Mouse (Mus musculus): ENCODE measurements around the gene Slc8b1.

The Slc8b1 gene

DNA sequence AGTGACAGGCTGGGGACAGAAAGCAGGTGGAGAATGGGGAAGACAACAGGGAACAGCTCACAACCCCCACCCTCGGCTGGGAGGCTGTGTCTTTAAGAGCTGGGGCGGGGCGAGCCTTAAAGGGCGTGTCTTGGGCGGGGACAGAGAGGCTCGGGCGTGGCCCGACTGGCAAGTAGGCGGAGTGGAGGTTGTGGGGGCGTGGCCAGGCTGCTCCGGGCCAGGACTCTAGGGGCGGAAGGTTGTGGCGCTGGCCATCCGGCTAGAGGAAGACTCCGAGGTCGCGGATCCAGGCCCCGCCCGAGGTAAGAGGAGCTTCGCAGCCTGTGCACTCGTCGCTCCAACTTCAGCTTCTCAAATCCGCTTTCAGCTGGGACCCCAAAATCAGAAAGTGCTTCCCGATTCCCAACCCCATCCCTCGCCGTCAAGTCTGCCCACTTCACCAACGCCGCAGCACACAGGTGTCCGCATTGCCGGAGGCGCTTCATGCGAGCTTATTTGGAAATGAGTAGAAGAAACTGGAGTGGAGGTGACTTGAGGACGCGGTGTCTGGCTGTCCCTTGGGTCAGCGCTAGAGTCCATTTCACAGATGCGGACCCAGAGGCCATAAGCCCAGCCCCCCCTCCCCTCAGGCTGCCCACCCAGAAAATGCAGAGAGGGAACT is at the start of gene Slc8b1:
Gene Slc8b1, plus strand, starts transcription at position 187 of the 661 bp plus-strand sequence.
- peak; percentile 95 for DNase-seq

- no peak for DNase-seq
These were observed 49.1 kb upstream of the Slc8b1 start for GRCm38 (mm10) chr5:120461902-120462301.

DNA sequence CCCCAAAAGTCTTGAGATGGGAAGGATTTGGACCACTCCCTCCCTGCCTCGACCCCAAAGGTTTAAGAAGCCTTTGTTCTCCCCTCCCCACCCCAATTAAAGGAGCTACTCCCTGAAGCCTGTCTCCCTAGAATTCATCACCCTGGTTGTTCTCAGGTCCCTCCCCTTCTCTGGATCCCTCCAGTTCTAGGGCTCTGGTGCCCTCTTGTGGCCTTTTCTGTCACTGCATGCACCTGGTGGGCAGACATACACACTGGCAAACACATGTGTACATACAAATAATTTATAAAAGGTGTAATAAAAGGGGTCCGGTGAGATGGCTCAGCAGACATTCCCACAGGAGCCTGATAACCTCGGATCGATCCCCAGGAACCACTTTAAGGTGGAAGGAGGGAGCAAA is 46.6 kb upstream of the Slc8b1 start:
- no peak for DNase-seq

- no peak for DNase-seq
These were observed 45.9 kb upstream of the Slc8b1 start for GRCm38 (mm10) chr5:120465062-120465461.

DNA sequence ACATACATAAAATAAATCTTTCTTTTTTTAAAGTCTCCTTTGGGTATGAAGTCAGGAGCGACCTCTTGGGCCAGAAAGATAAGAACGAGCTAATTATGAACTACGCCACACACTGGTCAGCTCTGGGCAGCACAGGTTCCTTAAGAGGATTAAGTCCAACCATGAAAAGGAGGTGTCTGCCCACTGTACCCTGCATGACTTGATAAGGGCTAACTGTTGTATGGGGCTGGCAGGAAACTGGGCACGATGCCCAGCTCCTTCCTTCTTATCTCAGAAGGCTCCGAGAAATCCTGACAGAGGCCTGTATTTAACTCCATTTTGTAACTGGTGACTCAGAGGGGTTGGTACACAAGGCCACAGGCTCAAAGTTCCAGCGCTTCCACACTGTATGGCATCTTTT is 45.1 kb upstream of the Slc8b1 start:
- no peak for DNase-seq

- DNase-seq, result peak; percentile 65
These were observed 43.9 kb upstream of the Slc8b1 start for GRCm38 (mm10) chr5:120467026-120467425.

GRCm38 (mm10) chr5:120468336-120468735 is 42.6 kb upstream of the Slc8b1 start:
- DNase-seq, result no peak

DNA sequence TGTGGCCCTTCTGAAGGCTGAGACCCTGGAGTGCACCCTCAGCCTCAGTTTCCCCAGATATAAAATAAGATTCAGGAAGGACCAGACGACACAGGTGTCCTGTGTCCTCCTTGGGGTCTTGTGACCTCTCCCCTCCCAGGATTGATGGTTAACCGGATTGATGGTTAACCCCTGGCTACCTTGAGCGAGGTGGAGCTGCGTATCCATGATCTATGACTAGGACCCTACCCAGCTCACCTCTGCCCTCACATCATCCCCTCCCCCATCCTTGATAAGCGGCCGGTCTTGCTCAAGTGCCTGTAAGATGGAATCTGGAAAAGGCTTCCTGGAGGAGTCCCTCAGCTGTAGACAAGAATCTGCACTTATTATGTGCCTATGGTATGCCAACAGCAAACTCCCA is 42.1 kb upstream of the Slc8b1 start:
- no peak for DNase-seq

GRCm38 (mm10) chr5:120471538-120471937 is 39.4 kb upstream of the Slc8b1 start:
- DNase-seq, result peak; percentile 38

DNA sequence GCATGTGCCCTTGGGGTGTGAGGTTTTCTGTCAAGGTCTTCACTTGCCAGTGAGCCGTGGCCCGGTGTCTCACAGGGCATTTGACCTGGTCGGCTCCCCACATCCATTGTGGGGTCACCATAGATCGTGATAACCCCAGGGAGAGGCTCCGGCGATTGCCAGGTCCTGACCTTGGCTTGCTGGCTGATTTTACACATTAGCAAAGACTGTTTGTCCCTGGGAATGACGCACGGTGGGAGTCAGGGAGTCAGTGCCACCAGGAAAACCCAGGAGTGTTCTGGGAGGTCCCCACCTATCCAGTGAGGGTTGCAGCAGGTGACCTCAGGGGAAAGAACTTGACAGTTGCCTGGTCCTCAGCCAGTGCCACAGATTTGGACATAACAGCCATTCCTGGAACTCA is 38.2 kb upstream of the Slc8b1 start, which contains the start of gene Sdsl:
Gene Sdsl, minus strand, starts transcription at position 41 of the 400 bp plus-strand sequence.
- no peak for DNase-seq

DNA sequence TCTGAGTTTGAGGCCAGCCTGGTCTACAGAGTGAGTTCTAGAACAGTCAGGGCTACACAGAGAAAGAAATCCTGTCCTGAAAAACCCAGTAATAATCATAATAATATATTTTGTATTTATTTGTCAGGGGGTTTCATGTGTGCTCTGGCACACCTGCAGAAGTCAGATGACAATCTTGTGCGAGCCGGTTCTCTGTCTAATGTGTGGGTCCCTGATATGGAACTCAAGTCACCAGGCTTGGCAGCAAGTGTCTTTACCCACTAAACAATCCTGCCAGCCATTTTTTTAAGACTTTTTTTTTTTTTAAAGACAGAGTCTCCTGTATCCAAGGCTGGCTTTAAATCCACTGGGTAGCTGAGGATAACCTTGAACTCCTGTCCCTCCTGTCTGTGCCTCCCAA is 37.6 kb upstream of the Slc8b1 start:
- no peak for DNase-seq

- DNase-seq, result no peak
These were observed 35.1 kb upstream of the Slc8b1 start for GRCm38 (mm10) chr5:120475861-120476260.

DNA sequence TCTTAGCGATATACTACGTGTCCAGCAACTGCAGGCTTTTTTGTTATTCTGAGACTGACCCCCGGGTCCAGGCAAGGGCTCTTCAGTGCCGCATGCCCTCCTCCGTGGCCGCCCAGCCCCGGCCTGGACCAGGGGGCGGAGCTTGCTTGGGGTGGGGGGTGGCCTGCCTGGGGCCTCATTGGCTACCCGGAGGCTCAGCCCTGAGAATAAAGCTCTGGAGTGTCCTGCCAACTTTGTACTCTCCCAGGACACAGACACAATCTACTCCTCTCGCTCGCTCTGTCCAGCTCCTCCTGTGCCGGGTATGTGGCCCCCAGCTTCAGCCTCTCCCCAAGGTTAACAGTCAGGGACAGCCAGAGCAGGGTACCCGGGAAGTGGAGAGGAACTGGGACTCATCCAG is 34.7 kb upstream of the Slc8b1 start, which contains the start of gene Sds:
Gene Sds, plus strand, starts transcription at position 231 of the 400 bp plus-strand sequence.
- no peak for DNase-seq

- DNase-seq, result no peak
These were observed 33.0 kb upstream of the Slc8b1 start for GRCm38 (mm10) chr5:120477993-120478392.

GRCm38 (mm10) chr5:120479538-120479937 is 31.4 kb upstream of the Slc8b1 start:
- no peak for DNase-seq

DNA sequence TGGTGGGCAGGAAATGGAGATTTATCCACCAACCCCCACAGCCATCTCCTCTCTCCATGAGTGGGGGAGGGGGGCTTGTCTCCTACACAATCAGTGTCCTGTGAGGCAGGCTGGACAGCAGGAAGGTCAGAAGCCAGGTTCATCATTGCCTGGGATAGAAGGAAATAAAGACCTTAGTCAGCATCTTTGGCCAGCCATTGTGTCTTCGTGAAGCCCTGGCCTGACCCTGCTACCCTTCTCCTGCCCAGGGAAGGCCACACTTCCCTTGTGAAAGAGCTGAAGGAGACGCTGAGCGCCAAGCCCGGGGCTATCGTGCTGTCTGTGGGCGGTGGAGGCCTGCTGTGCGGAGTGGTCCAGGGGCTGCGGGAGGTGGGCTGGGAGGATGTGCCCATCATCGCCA is 29.8 kb upstream of the Slc8b1 start:
- DNase-seq, result no peak

DNA sequence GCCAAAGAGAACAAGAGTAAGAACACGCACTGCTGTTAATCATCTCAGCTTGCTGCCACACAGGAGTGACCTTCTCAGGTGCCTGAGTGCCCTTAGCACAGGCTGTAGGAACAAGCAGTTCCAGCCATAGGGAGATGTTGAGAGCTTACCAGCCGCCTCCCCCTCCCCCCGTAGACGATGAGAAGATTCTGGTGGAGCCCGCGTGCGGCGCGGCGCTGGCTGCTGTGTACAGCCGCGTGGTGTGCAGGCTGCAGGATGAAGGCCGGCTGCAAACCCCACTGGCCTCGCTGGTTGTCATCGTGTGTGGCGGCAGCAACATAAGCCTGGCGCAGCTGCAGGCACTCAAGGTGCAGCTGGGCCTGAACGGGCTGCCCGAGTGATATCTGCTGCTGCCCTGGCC is 27.6 kb upstream of the Slc8b1 start:
- no peak for DNase-seq

- no peak for DNase-seq
These were observed 23.1 kb upstream of the Slc8b1 start for GRCm38 (mm10) chr5:120487844-120488243.

GRCm38 (mm10) chr5:120490679-120491192 is 20.2 kb upstream of the Slc8b1 start:
- DNase-seq, result peak; percentile 78

GRCm38 (mm10) chr5:120492437-120492836 is 18.5 kb upstream of the Slc8b1 start:
- peak; percentile 45 for DNase-seq

- no peak for DNase-seq
These were observed 17.5 kb upstream of the Slc8b1 start for GRCm38 (mm10) chr5:120493440-120493839.

DNA sequence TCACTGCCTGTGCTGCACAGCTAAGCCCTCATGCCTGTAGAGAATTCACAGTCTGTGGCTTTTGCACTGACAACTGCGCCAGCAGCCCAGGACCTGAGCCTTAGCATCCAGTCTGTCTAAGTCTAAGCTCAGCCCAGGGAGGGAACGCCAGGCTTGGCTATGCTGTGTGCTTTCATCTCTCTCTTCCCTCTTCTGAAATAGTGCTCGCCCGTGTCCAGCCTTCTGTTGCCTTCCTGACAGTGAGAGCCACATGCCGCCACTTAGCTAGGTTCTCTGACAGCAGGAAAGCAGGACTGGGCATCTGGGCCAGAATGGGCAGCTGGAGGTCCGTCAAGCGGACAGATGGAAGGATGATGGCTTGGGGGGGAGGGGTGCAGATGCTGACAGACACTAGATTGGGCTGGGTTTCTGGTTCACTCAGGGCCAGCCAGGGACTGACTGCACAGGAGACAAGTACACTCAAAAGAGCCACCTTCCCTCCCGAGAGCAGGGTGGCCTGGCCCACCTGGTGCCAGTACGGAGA is 17.0 kb upstream of the Slc8b1 start:
- no peak for DNase-seq

DNA sequence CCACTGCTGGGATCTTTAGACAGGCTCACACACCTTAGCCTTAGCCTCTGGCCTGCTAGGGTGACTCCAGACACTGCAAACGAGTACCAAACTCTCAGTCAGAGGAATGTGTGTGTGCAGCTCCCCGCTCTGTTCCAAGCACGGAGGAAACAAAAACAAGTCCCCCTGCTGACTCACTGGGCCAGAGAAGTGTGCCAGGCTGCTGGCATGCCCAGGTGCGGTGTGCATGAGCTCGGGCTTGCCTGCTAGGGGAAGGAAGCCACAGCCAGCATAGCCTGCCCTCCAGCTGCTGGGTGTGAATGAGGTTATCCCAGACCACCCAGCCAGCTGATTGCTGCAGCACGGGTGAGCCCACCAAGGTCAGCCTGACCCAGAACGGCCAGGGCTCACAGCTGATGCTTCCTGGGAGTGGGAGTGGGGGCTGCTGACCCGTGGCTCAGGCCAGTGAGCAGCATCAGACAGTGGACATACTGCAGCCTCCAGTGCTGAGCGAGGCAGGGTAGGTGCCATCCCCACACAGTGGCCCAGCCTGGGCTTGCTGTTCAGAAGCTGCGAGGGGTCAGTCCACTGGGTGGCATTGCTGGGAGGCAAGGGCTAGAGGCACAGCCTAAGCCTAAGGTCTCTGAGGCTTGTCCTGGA is 15.8 kb upstream of the Slc8b1 start:
- peak; percentile 42 for DNase-seq

DNA sequence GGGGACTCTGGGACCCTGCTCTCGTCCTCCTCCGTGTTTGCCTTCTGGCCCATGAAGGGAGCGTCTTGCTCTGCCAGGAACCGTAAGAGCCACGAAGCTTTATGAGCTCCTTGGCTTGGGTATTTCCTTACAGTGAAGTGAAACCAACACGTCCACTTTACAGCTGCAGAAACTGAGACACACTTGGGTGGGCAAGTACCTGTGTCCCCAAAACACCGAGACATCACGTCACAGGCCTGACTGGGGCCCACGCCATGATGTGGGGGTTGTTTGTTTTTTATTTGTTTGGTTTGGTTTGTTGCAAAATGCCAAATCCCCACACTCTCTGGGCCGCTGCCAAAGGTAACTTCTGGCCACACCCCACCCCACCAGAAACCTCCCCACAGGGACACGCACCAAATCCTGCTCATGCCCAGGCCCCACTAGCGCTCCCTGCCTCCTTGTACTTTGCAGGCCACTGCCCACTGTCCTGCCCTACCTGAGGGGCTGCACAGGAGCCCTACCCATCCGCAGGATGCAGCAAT is 15.2 kb upstream of the Slc8b1 start:
- no peak for DNase-seq

Measured in kidney, adult 11 months (tissue).